Mouse (Mus musculus) WW6 (cell line): ENCODE results near the gene Fam208a.

Experiments used
- DNase-seq: peaks from one replicate; pipeline ENCODE4 v3.0.0-alpha.2; 2013; ENCODE audit warnings: low read depth, low spot score

Gene Fam208a

GRCm38 (mm10) chr14:27428573-27428972, at the start of gene Fam208a:
TSS of gene Fam208a (plus strand) at chr14:27428834.
- DNase-seq = peak; percentile 87

DNA sequence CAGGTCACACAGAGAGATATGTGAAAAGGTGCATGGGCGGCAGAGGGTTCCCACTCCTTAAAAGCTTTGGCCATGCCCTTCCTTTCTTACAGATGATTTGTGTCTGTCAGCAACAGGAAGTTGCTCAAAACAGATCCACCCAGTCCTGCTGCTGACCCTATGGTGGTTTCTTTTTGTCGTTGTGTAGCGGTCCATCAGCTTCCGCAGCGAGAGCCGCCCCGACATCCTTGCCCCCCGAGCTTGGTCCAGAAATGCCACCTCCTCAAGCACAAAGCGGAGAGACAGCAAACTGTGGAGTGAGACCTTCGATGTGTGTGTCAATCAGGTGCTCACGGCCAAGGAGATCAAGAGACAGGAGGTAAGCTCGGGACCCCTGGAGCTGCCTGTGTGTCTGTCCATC, 49.2 kb upstream of the Fam208a start:
- DNase-seq = no peak

- DNase-seq = no peak
Measured at GRCm38 (mm10) chr14:27381459-27381858, 47.2 kb upstream of the Fam208a start.

GRCm38 (mm10) chr14:27383321-27383830, 45.3 kb upstream of the Fam208a start:
- no peak for DNase-seq

DNA sequence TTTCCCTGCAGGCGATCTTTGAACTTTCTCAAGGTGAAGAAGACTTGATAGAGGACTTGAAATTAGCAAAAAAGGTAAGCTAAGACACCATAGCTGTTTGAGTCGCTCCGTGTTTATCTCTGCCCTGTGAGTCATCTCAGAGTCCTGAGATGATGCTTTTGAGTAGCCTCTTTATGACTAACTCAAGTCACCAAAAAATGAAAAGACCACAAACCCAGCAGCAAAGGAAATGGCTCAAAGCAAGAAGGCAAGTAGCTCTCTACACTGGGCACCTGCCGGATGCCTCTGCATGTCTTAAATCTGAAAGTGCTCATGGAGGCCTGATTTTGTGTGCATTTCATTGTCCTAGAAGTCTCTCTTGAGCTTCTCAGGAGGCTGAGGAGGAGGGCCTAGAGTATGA, 44.5 kb upstream of the Fam208a start:
- no peak for DNase-seq

DNA sequence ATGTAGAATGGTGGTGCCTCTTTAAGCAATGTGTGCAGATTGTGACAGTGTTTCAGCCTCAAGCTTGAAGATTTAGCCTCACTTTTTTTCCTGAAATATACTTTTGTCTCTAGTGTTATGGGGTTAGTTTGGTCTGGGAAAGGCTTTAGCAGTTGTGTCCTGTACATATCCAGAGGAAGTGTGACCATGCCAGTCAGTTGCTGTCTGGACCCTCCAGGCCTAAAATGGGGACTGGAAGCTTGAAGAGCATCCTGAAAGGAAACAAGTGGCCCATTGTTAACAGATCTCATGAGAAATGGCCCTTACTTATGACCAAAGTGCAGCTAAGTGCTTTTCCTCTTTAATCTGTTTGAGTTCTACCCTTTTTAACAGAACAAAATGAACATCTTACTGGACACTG, 40.0 kb upstream of the Fam208a start:
- DNase-seq = no peak

DNA sequence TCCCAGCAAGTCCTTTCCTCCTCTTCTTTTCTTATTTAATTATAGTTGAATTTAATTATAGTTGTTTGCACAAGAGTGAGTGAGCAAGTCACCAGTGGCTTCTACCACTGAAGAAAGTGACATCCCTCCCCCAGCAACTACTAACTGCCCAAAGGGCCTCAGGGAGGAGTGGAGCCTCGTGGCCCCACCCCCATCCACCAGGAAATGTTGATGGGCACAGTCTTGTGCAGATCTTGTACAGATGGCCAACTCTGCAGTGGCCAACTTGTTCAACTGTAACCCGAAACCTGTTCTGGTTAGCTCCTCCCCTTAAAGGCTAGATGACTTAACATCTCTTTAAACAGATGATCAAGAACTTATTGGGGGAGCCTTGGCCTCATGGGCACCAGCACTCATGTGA, 38.9 kb upstream of the Fam208a start:
- DNase-seq = no peak

DNA sequence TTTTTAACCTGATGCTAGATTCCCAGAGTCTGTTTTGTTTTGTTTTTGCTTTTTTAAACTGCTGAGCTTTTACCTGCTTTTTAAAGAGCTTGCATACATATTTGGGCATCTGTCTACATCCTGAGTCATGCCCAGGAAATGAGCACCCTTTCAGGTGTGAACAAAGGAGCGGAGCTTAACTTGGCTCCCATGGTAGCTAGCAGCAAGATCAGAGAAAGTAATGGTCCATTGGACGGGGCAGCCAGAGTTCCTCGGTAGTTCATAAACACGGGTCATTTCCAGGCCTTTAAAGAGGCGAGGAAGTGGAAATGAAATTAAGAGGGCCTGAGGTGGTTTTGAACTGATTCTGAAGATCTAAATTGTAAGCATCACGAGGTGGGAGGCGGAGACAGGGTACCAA, 38.0 kb upstream of the Fam208a start:
- no peak for DNase-seq

DNA sequence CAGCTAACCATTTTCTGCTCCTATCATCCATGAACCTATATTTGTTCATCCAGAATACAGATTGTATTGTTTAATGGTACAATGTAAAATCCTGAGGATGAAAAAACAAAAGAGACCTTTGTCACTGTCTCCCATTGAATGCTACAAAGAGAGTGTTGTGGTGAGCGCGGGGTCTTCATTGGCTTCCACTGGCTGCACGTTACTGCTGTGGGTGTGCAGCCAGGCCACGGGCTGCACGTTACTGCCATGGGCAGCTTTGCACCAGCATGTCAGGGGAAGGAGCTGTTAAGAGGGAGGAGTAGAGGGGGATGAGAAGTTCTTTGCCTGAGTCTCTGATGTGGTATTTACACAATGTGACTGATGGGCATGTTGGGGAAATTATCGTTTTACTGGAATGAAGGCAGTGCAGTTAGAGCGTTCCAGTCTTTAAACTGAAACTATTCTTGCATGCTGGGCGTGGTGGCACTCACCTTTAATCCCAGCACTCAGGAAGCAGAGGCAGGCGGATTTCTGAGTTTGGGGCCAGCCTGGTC, 36.8 kb upstream of the Fam208a start:
- no peak for DNase-seq

GRCm38 (mm10) chr14:27392660-27393059, 36.0 kb upstream of the Fam208a start:
- DNase-seq = no peak

GRCm38 (mm10) chr14:27393806-27394205, 34.8 kb upstream of the Fam208a start:
- DNase-seq = no peak

- no peak for DNase-seq
Measured at GRCm38 (mm10) chr14:27396424-27396823, 32.2 kb upstream of the Fam208a start.

- DNase-seq = no peak
Measured at GRCm38 (mm10) chr14:27397526-27397925, 31.1 kb upstream of the Fam208a start.

DNA sequence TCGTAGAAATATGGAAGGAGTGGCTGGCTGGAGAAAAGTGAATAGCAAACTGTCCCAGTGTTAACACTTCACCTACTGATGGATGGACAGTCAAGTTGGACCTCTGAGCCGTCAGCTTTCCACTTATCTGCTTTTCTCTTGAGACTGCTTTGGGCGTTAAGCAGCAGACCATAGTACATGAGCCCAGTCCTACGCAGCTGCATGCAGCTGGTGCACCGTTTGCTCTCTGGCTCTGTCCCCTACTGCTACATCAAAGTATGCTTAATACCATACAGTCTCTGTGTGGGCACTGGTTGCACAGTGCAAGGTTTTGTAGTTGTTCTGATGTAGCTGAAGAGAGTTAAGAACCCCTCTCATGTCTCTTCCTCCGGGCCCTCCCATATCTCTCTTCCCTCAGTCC, 28.1 kb upstream of the Fam208a start:
- no peak for DNase-seq

GRCm38 (mm10) chr14:27401717-27402278, 26.8 kb upstream of the Fam208a start:
- DNase-seq = no peak

GRCm38 (mm10) chr14:27402332-27403250, 26.0 kb upstream of the Fam208a start:
- no peak for DNase-seq

GRCm38 (mm10) chr14:27405452-27405851, 23.2 kb upstream of the Fam208a start:
- DNase-seq = no peak

GRCm38 (mm10) chr14:27405947-27406346, 22.7 kb upstream of the Fam208a start:
- no peak for DNase-seq

DNA sequence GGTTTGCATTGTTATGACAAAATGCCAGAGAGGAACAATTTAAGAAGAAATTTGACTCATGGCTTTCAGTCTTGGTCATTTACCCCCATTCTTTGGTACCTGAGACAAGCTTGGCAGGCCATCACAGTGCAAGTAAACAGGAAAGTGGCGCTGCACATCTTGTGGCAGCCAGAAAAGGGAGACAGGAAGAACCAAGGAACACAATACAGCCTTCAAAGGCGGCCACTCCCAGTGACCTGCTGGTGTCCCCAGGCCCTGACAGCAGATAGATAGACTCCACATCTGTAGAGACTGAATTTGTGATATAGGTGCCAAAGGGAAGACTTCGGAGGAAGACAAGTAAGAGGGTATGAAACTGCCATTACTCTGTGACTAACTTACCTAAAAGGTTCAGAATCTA, 20.4 kb upstream of the Fam208a start:
- no peak for DNase-seq

GRCm38 (mm10) chr14:27409662-27410061, 19.0 kb upstream of the Fam208a start:
- no peak for DNase-seq

DNA sequence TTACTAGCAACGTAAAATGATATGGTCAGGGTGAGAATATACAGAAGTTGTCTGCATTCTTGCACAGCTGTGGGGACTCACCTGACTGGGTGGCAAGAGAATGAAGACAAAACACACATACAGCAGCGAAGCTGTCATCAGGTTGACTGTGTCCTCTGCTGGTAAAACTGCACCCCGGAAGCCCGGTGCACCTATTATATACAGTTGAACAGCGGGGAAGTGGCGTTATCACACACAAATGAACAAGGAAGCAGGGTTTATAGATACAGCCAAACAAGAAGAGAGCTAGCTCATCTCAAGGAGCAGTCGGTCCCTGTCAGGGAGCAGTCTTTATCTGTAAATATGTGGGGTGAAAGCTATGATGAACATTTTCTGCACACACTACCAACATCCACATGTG, 17.1 kb upstream of the Fam208a start:
- no peak for DNase-seq

DNA sequence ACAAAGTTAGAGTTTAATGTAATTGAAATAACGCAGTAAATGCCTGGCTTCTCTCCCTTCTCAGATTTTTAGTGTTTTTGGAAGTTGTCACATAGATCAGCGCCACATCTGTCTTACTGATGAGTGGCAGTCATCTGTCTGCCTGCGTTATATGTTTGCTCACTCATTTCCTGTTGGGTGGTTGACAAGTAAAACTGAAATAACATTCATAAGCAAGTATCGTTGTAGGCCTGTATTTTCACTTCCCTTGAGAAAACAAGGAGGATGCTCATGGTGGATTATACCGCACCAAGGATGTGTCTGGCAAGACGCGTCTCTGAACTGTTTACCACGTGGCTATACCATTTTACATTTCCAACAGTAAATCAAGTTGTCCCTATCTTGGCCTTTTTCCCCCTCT, 15.9 kb upstream of the Fam208a start:
- no peak for DNase-seq

- DNase-seq = no peak
Measured at GRCm38 (mm10) chr14:27413961-27414360, 14.7 kb upstream of the Fam208a start.
